Mouse (Mus musculus) forebrain, embryonic 16.5 days (tissue): ENCODE results near the gene Pkig. TPM values are rescaled to one million over a fixed set of nuclear protein-coding genes. Genes with fewer than 3 reads are reported as not detected.

Source experiments
- ATAC-seq: fragments of 200-750 bp; cut with Nextera tagmentation; 2 replicates; pipeline ENCODE4 v1.8.0; 2017; ENCODE audit warnings: mild to moderate bottlenecking, moderate library complexity
- H3K27ac ChIP-seq: fragments of 300-500 bp; sonication (generic); 2 replicates; pipeline ENCODE4 v1.5.1; 2014; ENCODE audit warnings: low read length, control low read depth
- H3K27me3 ChIP-seq: fragments of 300-500 bp; sonication (generic); replicated peaks from 2 replicates; pipeline ENCODE4 v1.6.1; 2014; ENCODE audit warnings: low read length; ENCODE audit not compliant: control insufficient read depth, insufficient read depth
- H3K36me3 ChIP-seq: fragments of 300-500 bp; sonication (generic); 2 replicates; pipeline ENCODE4 v1.6.1; 2014; ENCODE audit not compliant: control insufficient read depth, insufficient read depth
- H3K4me1 ChIP-seq: fragments of 300-500 bp; sonication (generic); replicated peaks from 2 replicates; pipeline ENCODE4 v1.6.1; 2014; ENCODE audit warnings: low read length; ENCODE audit not compliant: control insufficient read depth, insufficient read depth
- H3K4me2 ChIP-seq: fragments of 300-500 bp; sonication (generic); 2 replicates; pipeline ENCODE4 v1.6.1; 2014; ENCODE audit warnings: mild to moderate bottlenecking, low read length, control low read depth
- H3K4me3 ChIP-seq: fragments of 300-500 bp; sonication (generic); replicated peaks from 2 replicates; pipeline ENCODE4 v1.5.1; 2014; ENCODE audit warnings: mild to moderate bottlenecking, low read length, control low read depth
- H3K9ac ChIP-seq: fragments of 300-500 bp; sonication (generic); replicated peaks from 2 replicates; pipeline ENCODE4 v1.6.1; 2014; ENCODE audit warnings: low read depth, low read length, control low read depth
- H3K9me3 ChIP-seq: fragments of 300-500 bp; sonication (generic); 2 replicates; pipeline ENCODE4 v1.6.1; 2016; ENCODE audit warnings: low read length; ENCODE audit not compliant: control insufficient read depth
- WGBS: fragments of 180-500 bp; shearing (Covaris S2); extraction: QIAGEN DNeasy Blood & Tissue Kit; methylation state at CpG from one replicate; pipeline ENCODE4 v1.1.7; 2014; 5-methylcytosine and 5-hydroxymethylcytosine counted together
- polyA plus RNA-seq: library from polyadenylated mRNA; unstranded; fragments of >200 nt; fragmentation: Nextera tagmentation; extraction: Ambion mirVana; gene quantifications from 2 replicates; pipeline ENCODE4 v1.2.1, GENCODE M21; 2015

Pkig gene
- 153 and 159 TPM in 2 replicates for polyA plus RNA-seq

DNA sequence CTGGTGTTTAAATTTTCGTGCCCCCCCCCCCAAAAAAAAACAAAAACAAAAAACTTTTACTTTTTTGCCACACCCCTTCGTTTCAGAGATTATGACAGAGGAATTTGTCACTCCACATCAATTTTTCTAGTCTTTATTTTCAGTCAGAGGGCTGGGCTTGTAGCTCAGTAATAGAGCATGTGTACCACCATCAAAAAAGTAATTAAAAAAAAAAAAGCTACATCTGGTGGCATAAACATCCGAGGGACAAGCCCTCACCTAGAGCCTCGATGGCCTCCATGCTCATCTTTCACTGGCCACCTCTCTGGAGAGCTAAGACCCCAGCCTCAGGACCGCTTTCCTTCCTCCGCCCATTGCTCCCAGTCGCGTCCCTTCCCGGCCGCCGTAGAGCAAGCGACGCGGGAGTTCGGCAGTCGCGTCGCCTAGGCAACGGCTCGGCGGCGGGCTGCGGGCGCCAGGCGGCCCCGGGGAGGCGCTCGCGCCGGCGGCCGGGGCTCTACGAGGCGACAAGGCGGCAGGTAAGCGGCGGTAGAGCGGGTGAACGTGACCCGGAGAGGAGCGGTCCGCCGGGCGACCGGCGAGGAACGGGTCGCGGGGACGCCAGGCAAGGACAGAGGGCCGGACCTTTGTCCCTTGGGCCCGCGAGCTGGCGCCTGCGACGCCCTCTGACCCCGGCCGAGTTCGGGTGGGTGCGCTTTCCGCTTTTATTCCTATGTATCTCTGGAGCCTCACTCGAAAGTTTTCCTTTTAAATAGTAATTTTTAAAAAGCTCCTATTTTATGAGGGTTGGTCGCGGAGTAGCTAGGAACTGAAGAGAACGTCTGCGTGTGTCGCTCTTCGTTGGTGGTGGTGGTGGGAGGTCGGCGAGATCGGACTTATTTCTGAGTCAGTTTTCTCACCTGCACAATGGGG lies at the start of gene Pkig:
TSS of gene Pkig (plus strand) at position 412 of the 912 bp plus-strand sequence.
- Histone ChIP-seq H3K9me3 (no peaks in the 10 kb centered on the region), H3K4me2 (peak within 1 kb of the TSS; percentile 79), H3K27me3 (no peaks in the 10 kb centered on the region), H3K4me3 (peak within 1 kb of the TSS; percentile 91), H3K27ac (peak within 1 kb of the TSS; percentile 72), H3K9ac (peak within 1 kb of the TSS; percentile 89), H3K36me3 (no peaks in the 10 kb centered on the region), H3K4me1 (peaks cover 8% of the 10 kb centered on the region)
- WGBS: under 1% methylated on average over 71 of the region's 71 CpGs
- peak; percentile 95 for ATAC-seq

DNA sequence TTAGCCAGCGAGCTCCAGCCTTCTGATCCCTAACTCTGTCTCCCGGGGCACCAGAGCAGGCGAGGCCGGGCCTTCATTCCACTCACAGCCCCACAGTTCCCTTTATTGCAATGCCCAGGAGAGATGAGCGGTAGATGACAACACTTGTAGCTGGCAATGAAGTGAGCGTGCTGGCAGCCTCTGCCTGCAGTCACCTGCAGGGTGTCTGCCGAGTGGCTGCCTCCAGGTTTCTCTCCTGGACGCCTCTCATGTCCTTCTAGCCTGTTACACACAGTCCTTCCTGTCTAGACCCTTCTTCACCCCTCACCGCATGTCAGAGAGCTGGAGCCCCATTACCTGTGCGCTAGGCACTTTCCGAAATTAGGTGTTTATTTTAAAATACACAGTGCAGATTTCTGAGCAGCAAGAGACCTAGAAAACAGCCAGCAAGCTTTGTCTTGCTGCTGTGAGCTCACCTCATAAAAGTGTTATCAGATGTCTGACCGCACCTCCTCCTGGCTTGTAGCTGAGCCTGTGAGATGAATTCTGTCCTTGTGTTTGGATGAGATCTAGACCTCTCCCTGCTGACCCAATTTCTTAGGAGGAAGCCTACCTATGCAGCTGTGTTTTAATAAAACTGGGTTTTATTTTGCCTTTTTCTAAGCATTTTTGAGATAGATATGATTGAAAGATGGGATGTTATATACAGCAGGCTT lies 48.8 kb upstream of the Pkig start:
- no peak for ATAC-seq
- Histone ChIP-seq H3K4me3 (no peak overlapping the region), H3K27ac (no peak overlapping the region), H3K4me2 (no peak overlapping the region), H3K4me1 (no peaks in the 10 kb centered on the region), H3K27me3 (no peaks in the 10 kb centered on the region), H3K9me3 (no peaks in the 10 kb centered on the region), H3K9ac (no peak overlapping the region), H3K36me3 (peaks cover 9% of the 10 kb centered on the region; the same call in 1 of the 2 replicates)
- 84% methylated on average over 12 of the region's 12 CpGs for WGBS

DNA sequence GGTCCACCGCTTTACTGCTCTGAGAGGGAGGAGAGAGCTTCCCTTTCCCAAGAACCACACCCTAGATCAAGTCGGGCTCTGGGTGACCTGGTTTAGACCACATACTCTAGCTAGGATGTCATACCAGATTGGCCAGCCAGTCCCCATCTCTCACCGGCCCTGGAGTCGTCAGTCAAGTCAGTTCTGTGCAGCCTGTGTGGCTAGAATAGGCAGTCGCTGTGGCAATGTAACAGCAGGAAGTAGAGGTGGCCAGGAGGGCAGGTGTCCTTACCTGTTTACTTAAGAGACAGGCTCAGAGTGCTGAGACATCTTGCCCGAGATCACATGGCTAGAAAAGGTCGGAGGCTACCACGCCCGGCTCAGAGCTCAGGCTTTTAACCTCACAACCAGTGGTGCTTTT lies 47.0 kb upstream of the Pkig start:
- H3K4me3 ChIP-seq: no peak overlapping the region
- no peak overlapping the region for H3K4me2 ChIP-seq
- H3K27me3 ChIP-seq: no peaks in the 10 kb centered on the region
- no peaks in the 10 kb centered on the region for H3K4me1 ChIP-seq
- H3K36me3 ChIP-seq: peaks cover 10% of the 10 kb centered on the region; the same call in 1 of the 2 replicates
- WGBS: 90% methylated on average over 9 of the region's 9 CpGs
- H3K9ac ChIP-seq: no peak overlapping the region
- no peak for ATAC-seq
- H3K27ac ChIP-seq: no peak overlapping the region
- no peaks in the 10 kb centered on the region for H3K9me3 ChIP-seq

DNA sequence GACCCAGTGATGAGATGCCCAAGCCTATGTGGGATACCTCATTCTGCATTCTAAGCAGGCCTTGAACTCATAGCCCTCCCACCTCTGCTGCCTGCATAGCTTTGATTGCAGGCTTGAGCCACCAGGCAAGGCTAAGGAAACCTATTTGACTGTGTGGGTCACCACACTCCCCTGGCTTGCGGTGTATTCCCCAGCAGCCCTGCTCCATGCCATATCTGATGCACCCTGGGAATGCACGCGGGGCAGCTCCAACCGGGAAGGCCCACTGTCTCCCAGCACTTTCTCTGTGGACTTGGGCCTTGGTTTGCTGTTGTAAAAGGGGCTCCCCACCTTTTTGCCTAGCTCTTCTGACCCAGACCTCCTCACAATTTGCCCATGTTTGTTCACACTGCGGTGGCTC lies 45.0 kb upstream of the Pkig start:
- Histone ChIP-seq H3K9ac (no peak overlapping the region), H3K27ac (no peak overlapping the region), H3K9me3 (no peaks in the 10 kb centered on the region), H3K4me2 (no peak overlapping the region), H3K4me1 (no peaks in the 10 kb centered on the region), H3K4me3 (no peak overlapping the region), H3K27me3 (no peaks in the 10 kb centered on the region), H3K36me3 (peaks cover 16% of the 10 kb centered on the region; the same call in 1 of the 2 replicates)
- 98% methylated on average over 5 of the region's 5 CpGs for WGBS
- no peak for ATAC-seq

DNA sequence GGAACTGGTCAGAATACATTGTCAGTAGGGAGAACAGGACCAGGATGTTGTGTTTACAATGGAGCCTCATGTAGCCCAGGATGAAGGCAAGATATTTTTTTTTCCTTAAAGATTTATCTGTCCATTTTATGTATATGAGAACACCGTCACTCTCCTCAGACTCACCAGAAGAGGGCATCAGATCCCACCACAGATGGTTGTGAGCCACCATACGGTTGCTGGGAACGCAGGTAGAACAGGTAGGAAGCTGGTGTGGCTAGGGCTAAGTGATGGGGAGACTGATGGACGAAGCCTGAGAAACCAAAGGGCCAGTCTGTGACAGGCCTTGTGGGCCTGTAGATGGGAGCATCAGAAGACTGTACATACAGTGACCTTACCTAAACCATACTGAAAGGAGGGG lies 44.2 kb upstream of the Pkig start:
- no peak for ATAC-seq
- Histone ChIP-seq H3K9me3 (no peaks in the 10 kb centered on the region), H3K36me3 (peaks cover 16% of the 10 kb centered on the region; the same call in 1 of the 2 replicates), H3K4me1 (no peaks in the 10 kb centered on the region), H3K9ac (no peak overlapping the region), H3K27me3 (no peaks in the 10 kb centered on the region), H3K4me3 (no peak overlapping the region), H3K27ac (no peak overlapping the region), H3K4me2 (no peak overlapping the region)
- WGBS: 90% methylated on average over 4 of the region's 4 CpGs

DNA sequence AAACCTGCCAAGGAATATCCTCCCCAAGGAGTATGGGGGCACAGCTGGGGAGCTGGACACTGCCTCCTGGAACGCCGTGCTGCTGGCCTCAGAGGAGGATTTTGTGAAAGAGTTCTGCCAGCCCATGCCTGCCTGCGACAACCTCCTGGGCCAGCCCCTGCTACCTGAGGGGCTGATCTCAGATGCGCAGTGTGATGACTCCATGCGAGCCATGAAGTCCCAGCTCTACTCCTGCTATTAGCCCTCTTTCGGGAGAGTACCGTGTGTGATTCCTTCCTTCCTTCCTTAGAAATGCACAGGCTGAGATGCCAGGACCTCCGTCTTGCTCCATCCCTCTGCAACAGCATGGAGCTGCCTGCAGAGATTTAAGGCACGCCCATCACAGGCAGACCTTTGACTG lies 42.8 kb upstream of the Pkig start:
- no peak overlapping the region for H3K27ac ChIP-seq
- H3K36me3 ChIP-seq: peaks cover 25% of the 10 kb centered on the region
- WGBS: 94% methylated on average over 9 of the region's 9 CpGs
- no peak overlapping the region for H3K9ac ChIP-seq
- ATAC-seq: no peak
- no peak overlapping the region for H3K4me3 ChIP-seq
- no peaks in the 10 kb centered on the region for H3K4me1 ChIP-seq
- no peaks in the 10 kb centered on the region for H3K27me3 ChIP-seq
- H3K9me3 ChIP-seq: no peaks in the 10 kb centered on the region
- no peak overlapping the region for H3K4me2 ChIP-seq

DNA sequence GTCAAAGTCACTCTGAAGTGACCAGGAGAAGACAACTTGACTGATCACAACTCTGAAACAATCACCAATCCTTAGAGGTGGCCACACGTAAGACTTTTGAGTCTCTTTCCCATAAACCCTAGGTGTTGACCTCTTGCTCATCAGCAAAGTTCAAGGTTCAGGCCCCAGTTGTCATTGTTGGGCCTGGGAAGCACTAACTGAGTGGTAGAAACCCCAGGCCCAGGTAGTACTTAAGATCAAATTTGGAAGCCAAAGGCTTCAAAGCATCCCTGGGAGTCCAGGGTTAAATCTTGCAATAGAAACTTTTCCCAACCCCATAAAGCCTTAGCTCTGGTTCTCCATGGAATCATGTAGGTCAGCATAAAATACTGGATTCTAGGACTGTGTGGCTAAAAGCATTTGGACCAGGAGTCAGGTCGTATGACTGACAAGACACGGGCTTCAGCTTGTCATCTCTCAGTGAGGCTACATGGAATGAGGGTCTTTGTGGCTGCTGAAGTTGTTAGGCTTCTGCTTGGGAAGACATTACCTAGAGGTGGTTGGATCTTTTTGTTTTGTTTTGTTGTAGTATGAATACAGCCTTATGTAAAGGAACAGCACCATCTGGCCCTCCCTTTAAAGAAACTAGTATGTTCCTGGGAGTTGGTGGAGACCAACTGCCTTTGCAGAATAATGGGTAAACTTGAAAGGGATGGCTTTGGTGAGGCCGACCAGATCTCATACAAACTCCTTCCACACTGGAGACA lies 42.1 kb upstream of the Pkig start:
- Histone ChIP-seq H3K4me1 (no peaks in the 10 kb centered on the region), H3K9ac (no peak overlapping the region), H3K9me3 (no peaks in the 10 kb centered on the region), H3K36me3 (peaks cover 25% of the 10 kb centered on the region), H3K27ac (no peak overlapping the region), H3K27me3 (no peaks in the 10 kb centered on the region), H3K4me2 (no peak overlapping the region), H3K4me3 (no peak overlapping the region)
- no peak for ATAC-seq
- WGBS: 93% methylated on average over 4 of the region's 4 CpGs

DNA sequence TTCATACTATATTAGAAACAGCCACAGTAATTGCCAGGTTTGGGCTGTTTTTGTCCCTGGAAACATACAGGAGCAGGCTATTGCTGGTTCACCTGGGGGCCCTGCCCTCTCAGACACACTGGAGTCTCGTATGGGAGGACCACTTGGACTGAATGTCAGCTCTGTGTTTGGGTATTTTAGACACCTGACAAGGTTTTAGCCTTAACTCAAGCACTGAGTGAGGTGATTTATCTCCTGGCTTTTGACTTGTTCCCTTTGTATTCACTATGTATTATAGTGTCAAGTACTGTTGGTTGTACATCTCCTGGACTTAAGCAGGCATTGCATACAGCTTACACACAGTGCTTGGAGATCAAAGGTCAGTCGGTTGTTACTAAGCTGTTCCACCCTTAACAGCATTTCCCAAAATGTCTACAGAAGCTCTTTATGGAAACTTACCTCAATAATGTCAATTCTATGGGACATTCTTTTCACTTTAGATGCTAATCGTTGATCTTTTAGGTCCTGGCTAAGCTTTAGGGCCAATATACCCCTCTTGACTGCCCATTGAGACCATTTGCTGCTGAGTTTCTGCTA lies 41.4 kb upstream of the Pkig start:
- Histone ChIP-seq H3K9me3 (no peaks in the 10 kb centered on the region), H3K27ac (no peak overlapping the region), H3K4me2 (no peak overlapping the region), H3K4me3 (no peak overlapping the region), H3K36me3 (peaks cover 25% of the 10 kb centered on the region), H3K9ac (no peak overlapping the region), H3K27me3 (no peaks in the 10 kb centered on the region), H3K4me1 (no peaks in the 10 kb centered on the region)
- ATAC-seq: no peak
- WGBS: 82% methylated on average over 3 of the region's 3 CpGs
